Mouse (Mus musculus): ENCODE results near the gene Palm.

Palm gene

GRCm38 (mm10) chr10:79772320-79772719 lies 21.1 kb upstream of the Palm start:
- DNase-seq (ENCODE audit: low read depth, low spot score): no peak

GRCm38 (mm10) chr10:79773208-79773607 lies 20.2 kb upstream of the Palm start:
- no peak for DNase-seq (ENCODE audit: low read depth, low spot score)

GRCm38 (mm10) chr10:79774486-79775279 lies 18.7 kb upstream of the Palm start:
- DNase-seq (ENCODE audit: low read depth, low spot score): no peak

GRCm38 (mm10) chr10:79777103-79777531 lies 16.3 kb upstream of the Palm start, which contains the start of gene Fstl3:
Gene Fstl3, plus strand, starts transcription at chr10:79777272.
- DNase-seq (ENCODE audit: low read depth, low spot score): no peak

GRCm38 (mm10) chr10:79778006-79778405 lies 15.4 kb upstream of the Palm start:
- no peak for DNase-seq (ENCODE audit: low read depth, low spot score)

- DNase-seq (ENCODE audit: low read depth, low spot score): no peak
These were observed 14.2 kb upstream of the Palm start for GRCm38 (mm10) chr10:79779193-79779592.

GRCm38 (mm10) chr10:79779784-79780663 lies 13.3 kb upstream of the Palm start:
- DNase-seq (ENCODE audit: low read depth, low spot score): peak; percentile 89

GRCm38 (mm10) chr10:79780664-79781015 lies 12.7 kb upstream of the Palm start:
- DNase-seq (ENCODE audit: low read depth, low spot score): no peak

GRCm38 (mm10) chr10:79781139-79781538 lies 12.2 kb upstream of the Palm start:
- DNase-seq (ENCODE audit: low read depth, low spot score): no peak

GRCm38 (mm10) chr10:79781956-79782355 lies 11.4 kb upstream of the Palm start:
- no peak for DNase-seq (ENCODE audit: low read depth, low spot score)

GRCm38 (mm10) chr10:79783050-79783449 lies 10.3 kb upstream of the Palm start:
- DNase-seq (ENCODE audit: low read depth, low spot score): no peak

GRCm38 (mm10) chr10:79783920-79784800 lies 9.2 kb upstream of the Palm start:
- no peak for DNase-seq (ENCODE audit: low read depth, low spot score)

- no peak for DNase-seq (ENCODE audit: low read depth, low spot score)
These were observed 4.8 kb upstream of the Palm start for GRCm38 (mm10) chr10:79788386-79789158.

GRCm38 (mm10) chr10:79789581-79789980 lies 3.8 kb upstream of the Palm start:
- no peak for DNase-seq (ENCODE audit: low read depth, low spot score)

GRCm38 (mm10) chr10:79790861-79791260 lies 2.5 kb upstream of the Palm start, which contains the start of gene Prss57:
Gene Prss57, minus strand, starts transcription at chr10:79790961.
- DNase-seq (ENCODE audit: low read depth, low spot score): no peak

- DNase-seq (ENCODE audit: low read depth, low spot score): no peak
These were observed 882 bp upstream of the Palm start for GRCm38 (mm10) chr10:79792339-79793040.

GRCm38 (mm10) chr10:79793738-79794490 lies 542 bp downstream of the Palm start:
- DNase-seq (ENCODE audit: low read depth, low spot score): no peak

- DNase-seq (ENCODE audit: low read depth, low spot score): no peak
These were observed 1.1 kb downstream of the Palm start for GRCm38 (mm10) chr10:79794491-79794931.

GRCm38 (mm10) chr10:79795905-79796304 lies 2.5 kb downstream of the Palm start:
- no peak for DNase-seq (ENCODE audit: low read depth, low spot score)
